Mouse (Mus musculus): ENCODE results near the gene Mpp5. TPM values are rescaled to one million over a fixed set of nuclear protein-coding genes. Genes with fewer than 3 reads are reported as not detected.

Gene Mpp5
- polyA plus RNA-seq, 1 experiment from 2014 or later: 18.5 TPM

GRCm38 (mm10) chr12:78861496-78862253 is 113.0 kb downstream of the Mpp5 start, which contains the start of the genes Atp6v1d and Eif2s1:
Gene Atp6v1d, minus strand, starts transcription at chr12:78861638.
Gene Eif2s1, plus strand, starts transcription at chr12:78861819.
- Histone ChIP-seq H3K9ac (ENCODE audit: low read depth, low read length) (peak within 1 kb of the TSS; percentile 86), H3K9me3 (ENCODE audit: control insufficient read depth, low read length) (no peaks in the 10 kb centered on the region), H3K4me3 (ENCODE audit: low read depth, low read length) (peak within 1 kb of the TSS; percentile 80), H3K27ac (ENCODE audit: low read depth, low read length) (peak within 1 kb of the TSS; percentile 44), H3K36me3 (ENCODE audit: control insufficient read depth, insufficient read depth, low read length) (no peaks in the 10 kb centered on the region), H3K4me2 (peak within 1 kb of the TSS; percentile 74), H3K4me1 (replicated peaks; ENCODE audit: control insufficient read depth, insufficient read depth, low read length) (no peaks in the 10 kb centered on the region; the same call in none of the 2 replicates), H3K27me3 (replicated peaks; ENCODE audit: control insufficient read depth, insufficient read depth, low read length) (no peaks in the 10 kb centered on the region)
- ATAC-seq (replicated peaks; ENCODE audit: low FRiP score) (peak; percentile 99), DNase-seq (ENCODE audit: low spot score) (peak; percentile 99)
- WGBS: under 1% methylated on average over 55 of the region's 55 CpGs

- Histone ChIP-seq H3K4me1 (replicated peaks; ENCODE audit: control insufficient read depth, insufficient read depth, low read length) (no peaks in the 10 kb centered on the region; the same call in none of the 2 replicates), H3K27ac (ENCODE audit: low read depth, low read length) (peak overlapping the region; percentile 44), H3K4me2 (peak overlapping the region; percentile 74), H3K36me3 (ENCODE audit: control insufficient read depth, insufficient read depth, low read length) (no peaks in the 10 kb centered on the region), H3K9ac (ENCODE audit: low read depth, low read length) (peak overlapping the region; percentile 86), H3K9me3 (ENCODE audit: control insufficient read depth, low read length) (no peaks in the 10 kb centered on the region), H3K27me3 (replicated peaks; ENCODE audit: control insufficient read depth, insufficient read depth, low read length) (no peaks in the 10 kb centered on the region), H3K4me3 (ENCODE audit: low read depth, low read length) (peak overlapping the region; percentile 80)
- DNase-seq (ENCODE audit: low spot score) (peak; percentile 88), ATAC-seq (replicated peaks; ENCODE audit: low FRiP score) (peak; percentile 55)
- WGBS: under 1% methylated on average over 22 of the region's 22 CpGs
These were observed 113.6 kb downstream of the Mpp5 start for GRCm38 (mm10) chr12:78862254-78862730.

- H3K4me1 ChIP-seq (replicated peaks; ENCODE audit: control insufficient read depth, insufficient read depth, low read length): no peaks in the 10 kb centered on the region; the same call in none of the 2 replicates
- no peaks in the 10 kb centered on the region for H3K27me3 ChIP-seq (replicated peaks; ENCODE audit: control insufficient read depth, insufficient read depth, low read length)
- H3K9ac ChIP-seq (ENCODE audit: low read depth, low read length): no peak overlapping the region
- H3K4me2 ChIP-seq: no peak overlapping the region
- no peak overlapping the region for H3K27ac ChIP-seq (ENCODE audit: low read depth, low read length)
- H3K36me3 ChIP-seq (ENCODE audit: control insufficient read depth, insufficient read depth, low read length): peaks cover 4% of the 10 kb centered on the region; the same call in 1 of the 2 replicates
- 95% methylated on average over 1 of the region's 1 CpGs for WGBS
- no peak overlapping the region for H3K4me3 ChIP-seq (ENCODE audit: low read depth, low read length)
- no peak for ATAC-seq (replicated peaks; ENCODE audit: low FRiP score)
- no peaks in the 10 kb centered on the region for H3K9me3 ChIP-seq (ENCODE audit: control insufficient read depth, low read length)
- DNase-seq (ENCODE audit: low spot score): no peak
These were observed 116.7 kb downstream of the Mpp5 start for GRCm38 (mm10) chr12:78865434-78865833.

- ATAC-seq (replicated peaks; ENCODE audit: low FRiP score): no peak
- Histone ChIP-seq H3K27ac (ENCODE audit: low read depth, low read length) (no peak overlapping the region), H3K9ac (ENCODE audit: low read depth, low read length) (no peak overlapping the region), H3K9me3 (ENCODE audit: control insufficient read depth, low read length) (no peaks in the 10 kb centered on the region), H3K4me2 (no peak overlapping the region), H3K27me3 (replicated peaks; ENCODE audit: control insufficient read depth, insufficient read depth, low read length) (no peaks in the 10 kb centered on the region), H3K36me3 (ENCODE audit: control insufficient read depth, insufficient read depth, low read length) (peaks cover 8% of the 10 kb centered on the region), H3K4me3 (ENCODE audit: low read depth, low read length) (no peak overlapping the region), H3K4me1 (replicated peaks; ENCODE audit: control insufficient read depth, insufficient read depth, low read length) (no peaks in the 10 kb centered on the region; the same call in none of the 2 replicates)
- no peak for DNase-seq (ENCODE audit: low spot score)
- WGBS: 90% methylated on average over 1 of the region's 1 CpGs
These were observed 119.4 kb downstream of the Mpp5 start for GRCm38 (mm10) chr12:78868115-78868514.

GRCm38 (mm10) chr12:78874581-78874980 is 125.9 kb downstream of the Mpp5 start:
- H3K4me3 ChIP-seq (ENCODE audit: low read depth, low read length): no peak overlapping the region
- no peak overlapping the region for H3K4me2 ChIP-seq
- H3K36me3 ChIP-seq (ENCODE audit: control insufficient read depth, insufficient read depth, low read length): peaks cover 21% of the 10 kb centered on the region
- no peak for DNase-seq (ENCODE audit: low spot score)
- no peak for ATAC-seq (replicated peaks; ENCODE audit: low FRiP score)
- no peaks in the 10 kb centered on the region for H3K4me1 ChIP-seq (replicated peaks; ENCODE audit: control insufficient read depth, insufficient read depth, low read length)
- H3K27me3 ChIP-seq (replicated peaks; ENCODE audit: control insufficient read depth, insufficient read depth, low read length): no peaks in the 10 kb centered on the region
- H3K9ac ChIP-seq (ENCODE audit: low read depth, low read length): no peak overlapping the region
- WGBS: 91% methylated on average over 3 of the region's 3 CpGs
- no peak overlapping the region for H3K27ac ChIP-seq (ENCODE audit: low read depth, low read length)
- H3K9me3 ChIP-seq (ENCODE audit: control insufficient read depth, low read length): no peaks in the 10 kb centered on the region

GRCm38 (mm10) chr12:78890062-78890461 is 141.4 kb downstream of the Mpp5 start:
- DNase-seq (ENCODE audit: low spot score) (no peak), ATAC-seq (replicated peaks; ENCODE audit: low FRiP score) (no peak)
- H3K9ac ChIP-seq (ENCODE audit: low read depth, low read length): no peak overlapping the region
- H3K4me3 ChIP-seq (ENCODE audit: low read depth, low read length): no peak overlapping the region
- no peak overlapping the region for H3K4me2 ChIP-seq
- H3K4me1 ChIP-seq (replicated peaks; ENCODE audit: control insufficient read depth, insufficient read depth, low read length): no peaks in the 10 kb centered on the region
- H3K36me3 ChIP-seq (ENCODE audit: control insufficient read depth, insufficient read depth, low read length): peaks cover 12% of the 10 kb centered on the region; the same call in 1 of the 2 replicates
- no peak overlapping the region for H3K27ac ChIP-seq (ENCODE audit: low read depth, low read length)
- H3K9me3 ChIP-seq (ENCODE audit: control insufficient read depth, low read length): peaks cover 3% of the 10 kb centered on the region; the same call in 1 of the 2 replicates
- H3K27me3 ChIP-seq (replicated peaks; ENCODE audit: control insufficient read depth, insufficient read depth, low read length): no peaks in the 10 kb centered on the region
- WGBS: 58% methylated on average over 1 of the region's 1 CpGs

Other genes starting within 250 kb of the Mpp5 start
- not detected in 2 replicates for gene Fam71d, start 57.4 kb upstream of the Mpp5 start, polyA plus RNA-seq (2014; fragmentation: Nextera tagmentation; extraction: Ambion mirVana)
- 62.5 and 63.1 TPM in 2 replicates for gene Atp6v1d, start 112.7 kb downstream of the Mpp5 start, polyA plus RNA-seq (2014; fragmentation: Nextera tagmentation; extraction: Ambion mirVana)
- gene Eif2s1, start 112.9 kb downstream of the Mpp5 start, polyA plus RNA-seq (2014; fragmentation: Nextera tagmentation; extraction: Ambion mirVana): 327 and 380 TPM in 2 replicates
- gene Plek2, start 158.1 kb downstream of the Mpp5 start, polyA plus RNA-seq (2014; fragmentation: Nextera tagmentation; extraction: Ambion mirVana): 22.0 and 27.0 TPM in 2 replicates

Measured in liver, embryonic 11.5 days (tissue).